Mouse (Mus musculus) A20 (cell line): Measurements from ENCODE around the gene Aqp6.

Source experiments
- DNase-seq: peaks from one replicate; pipeline ENCODE4 v3.0.0-alpha.2; 2011; ENCODE audit warnings: low read depth, low spot score

The Aqp6 gene

GRCm38 (mm10) chr15:99597596-99597995, 3.6 kb upstream of the Aqp6 start:
- DNase-seq = no peak

DNA sequence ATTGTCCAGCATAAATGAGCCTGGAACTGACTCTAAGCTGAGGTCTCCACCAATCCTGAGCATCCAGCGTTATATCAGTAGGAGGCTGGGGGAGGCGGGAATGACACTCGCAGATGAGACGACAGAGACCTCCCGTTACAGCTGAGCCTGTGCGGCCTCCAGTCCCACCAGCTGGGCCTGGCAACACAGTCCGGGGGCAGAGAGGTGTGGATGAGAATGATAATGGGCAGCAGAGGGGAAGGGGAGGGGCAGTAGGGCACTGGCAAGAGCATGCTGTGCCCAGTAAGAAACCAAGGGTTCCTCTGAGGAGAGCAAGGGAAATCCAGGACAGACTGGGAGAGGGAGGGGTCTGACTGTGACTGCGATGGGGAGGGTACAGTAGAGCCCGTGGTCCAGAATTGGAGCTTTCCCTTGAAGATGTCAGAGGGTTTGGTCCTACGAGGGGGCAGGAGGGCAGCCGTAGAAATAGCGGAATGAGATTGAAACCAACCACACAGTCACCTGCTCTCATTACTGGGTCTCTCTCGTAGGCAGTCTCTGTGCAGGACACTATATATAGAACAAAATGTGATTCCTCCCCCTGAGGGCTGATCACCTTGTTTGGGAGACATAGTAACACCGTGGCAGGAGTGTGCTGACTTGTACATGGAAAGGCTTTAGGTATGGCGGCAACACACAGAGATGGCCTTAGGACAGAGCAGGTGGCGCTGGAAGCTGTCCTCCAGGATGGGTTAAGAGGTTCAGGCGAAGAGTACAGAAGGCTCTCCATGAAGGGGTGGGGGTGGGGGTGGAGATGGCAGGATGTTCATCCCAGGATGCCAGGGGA, 1.7 kb upstream of the Aqp6 start:
- DNase-seq = no peak

DNA sequence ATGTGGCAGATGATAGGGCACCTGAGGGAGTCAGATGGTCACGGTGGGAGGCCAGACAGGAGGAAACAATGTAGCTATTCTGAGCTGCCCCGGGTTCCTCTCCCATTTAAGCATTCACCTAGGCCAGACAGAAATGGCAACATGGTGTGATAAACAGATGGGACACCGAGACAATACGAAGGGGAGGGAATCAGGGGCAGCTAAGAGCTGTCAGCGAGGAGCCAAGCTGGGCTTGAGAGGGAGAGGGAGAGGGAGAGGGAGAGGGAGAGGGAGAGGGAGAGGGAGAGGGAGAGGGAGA, 572 bp downstream of the Aqp6 start:
- DNase-seq = no peak

DNA sequence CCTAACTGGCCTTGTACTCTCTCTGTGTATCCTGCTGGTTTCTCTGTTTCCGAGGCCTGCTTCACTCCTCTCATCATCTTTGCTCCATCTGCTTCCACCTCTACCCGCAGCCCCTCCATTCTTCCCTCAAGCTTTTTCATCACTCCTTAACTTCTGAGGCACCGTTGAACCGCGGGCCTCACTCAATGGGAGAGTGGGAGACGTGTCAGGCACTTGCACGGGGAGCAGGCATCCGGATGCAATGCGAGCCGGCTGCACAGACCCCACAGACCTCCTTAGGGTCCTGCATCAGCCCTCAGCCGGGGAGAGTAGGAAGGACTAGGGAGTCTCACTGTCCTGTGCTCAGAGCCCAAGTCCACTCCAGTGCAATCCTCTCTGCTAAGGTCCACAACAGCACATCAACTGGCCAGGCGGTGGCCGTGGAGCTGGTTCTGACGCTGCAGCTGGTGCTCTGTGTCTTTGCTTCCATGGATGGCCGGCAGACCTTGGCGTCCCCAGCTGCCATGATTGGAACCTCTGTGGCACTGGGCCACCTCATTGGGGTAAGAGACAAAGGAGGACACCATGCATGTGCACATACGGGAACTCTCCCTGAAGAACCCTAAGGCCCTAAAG, 1.1 kb downstream of the Aqp6 start:
- no peak for DNase-seq

GRCm38 (mm10) chr15:99603216-99603615, 2.0 kb downstream of the Aqp6 start:
- DNase-seq = no peak

DNA sequence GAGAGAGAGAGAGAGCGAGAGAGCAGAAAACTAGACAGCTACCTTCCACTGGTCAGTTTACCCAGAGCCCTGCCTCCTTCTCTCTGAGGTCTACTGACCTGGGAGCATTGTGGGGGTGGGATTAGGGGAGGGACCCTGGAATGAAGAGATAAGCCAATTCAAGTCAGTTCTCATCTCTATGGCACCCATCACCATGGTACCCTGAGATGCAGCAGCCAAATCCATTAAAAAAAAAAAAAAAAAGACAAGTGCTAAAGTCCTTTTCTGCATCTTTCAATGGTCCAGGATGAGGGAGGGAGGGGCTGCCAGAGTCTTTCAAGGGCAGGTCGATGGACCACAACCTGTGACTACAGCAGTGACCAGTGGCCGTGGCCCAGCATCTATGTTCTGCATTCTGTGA, 4.4 kb downstream of the Aqp6 start:
- no peak for DNase-seq

DNA sequence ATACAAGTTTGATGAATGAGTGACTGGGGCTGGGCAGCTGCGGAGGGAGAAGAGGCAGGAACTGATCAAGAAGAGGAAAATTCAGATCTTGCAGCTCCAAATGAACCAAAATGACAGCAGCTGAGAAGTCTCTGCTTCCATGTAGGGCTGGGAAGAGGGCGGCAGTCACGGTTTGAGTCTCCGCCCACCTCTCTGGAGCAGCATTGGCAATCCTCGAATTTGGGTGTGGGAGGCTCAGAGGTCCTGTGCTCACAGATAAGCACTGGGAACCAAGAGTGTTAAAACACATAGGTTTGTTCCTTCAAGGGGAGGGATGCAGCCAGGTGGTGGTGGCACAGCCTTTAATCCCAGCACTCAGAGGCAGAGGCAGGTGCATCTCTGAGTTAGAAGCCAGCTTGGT, 5.3 kb downstream of the Aqp6 start:
- DNase-seq = no peak

- DNase-seq = no peak
Measured at GRCm38 (mm10) chr15:99607388-99608113, 6.4 kb downstream of the Aqp6 start.

- DNase-seq = no peak
Measured at GRCm38 (mm10) chr15:99608382-99609125, 7.4 kb downstream of the Aqp6 start.

GRCm38 (mm10) chr15:99611563-99611962, 10.4 kb downstream of the Aqp6 start:
- no peak for DNase-seq

DNA sequence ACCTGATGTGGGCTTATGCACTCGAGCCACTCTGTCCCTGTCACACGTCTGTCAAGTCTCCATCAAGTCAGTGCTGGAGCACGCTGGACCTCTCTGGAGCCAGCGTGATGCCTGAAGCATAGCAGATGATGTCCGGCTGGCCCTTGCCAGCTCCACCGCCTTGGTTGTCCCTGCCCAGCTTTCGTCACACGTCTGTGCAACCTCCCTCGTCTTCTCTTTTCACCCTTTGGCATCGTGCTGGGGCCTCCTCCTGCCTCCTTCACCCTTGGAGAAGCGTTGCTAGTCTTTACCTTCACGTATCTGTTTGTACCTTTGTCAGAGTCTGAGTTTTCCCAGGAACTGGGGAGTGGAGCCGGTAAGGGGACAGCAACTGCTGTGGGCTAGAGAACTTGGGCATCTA, 13.1 kb downstream of the Aqp6 start:
- no peak for DNase-seq

- no peak for DNase-seq
Measured at GRCm38 (mm10) chr15:99614753-99615152, 13.6 kb downstream of the Aqp6 start.

GRCm38 (mm10) chr15:99615246-99615645, 14.0 kb downstream of the Aqp6 start:
- no peak for DNase-seq

GRCm38 (mm10) chr15:99618595-99618994, 17.4 kb downstream of the Aqp6 start:
- DNase-seq = no peak

DNA sequence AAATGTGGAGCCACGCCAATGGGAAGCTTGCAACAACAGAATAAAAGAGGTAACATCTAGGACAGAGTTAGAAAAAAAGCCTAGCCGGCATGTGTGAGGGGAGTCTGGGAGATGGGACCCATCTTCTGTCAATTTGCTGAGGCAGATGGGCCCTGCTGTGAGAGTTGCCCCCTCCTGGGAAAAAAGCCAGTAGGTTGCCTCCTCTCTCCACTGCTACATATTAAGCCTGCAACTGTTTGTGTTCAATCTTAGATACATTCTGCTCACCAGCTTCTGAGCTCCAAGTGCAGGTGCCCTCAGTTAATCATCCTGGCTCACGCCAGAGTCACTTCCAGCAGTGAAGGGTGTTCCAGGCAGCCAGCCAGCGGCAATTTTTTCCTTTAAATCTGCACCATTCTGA, 18.6 kb downstream of the Aqp6 start:
- no peak for DNase-seq

- no peak for DNase-seq
Measured at GRCm38 (mm10) chr15:99622063-99622462, 20.9 kb downstream of the Aqp6 start.

GRCm38 (mm10) chr15:99631618-99632017, 30.4 kb downstream of the Aqp6 start:
- DNase-seq = peak; percentile 53

- no peak for DNase-seq
Measured at GRCm38 (mm10) chr15:99634702-99635101, 33.5 kb downstream of the Aqp6 start.

- no peak for DNase-seq
Measured at GRCm38 (mm10) chr15:99637405-99638123, 36.4 kb downstream of the Aqp6 start.

DNA sequence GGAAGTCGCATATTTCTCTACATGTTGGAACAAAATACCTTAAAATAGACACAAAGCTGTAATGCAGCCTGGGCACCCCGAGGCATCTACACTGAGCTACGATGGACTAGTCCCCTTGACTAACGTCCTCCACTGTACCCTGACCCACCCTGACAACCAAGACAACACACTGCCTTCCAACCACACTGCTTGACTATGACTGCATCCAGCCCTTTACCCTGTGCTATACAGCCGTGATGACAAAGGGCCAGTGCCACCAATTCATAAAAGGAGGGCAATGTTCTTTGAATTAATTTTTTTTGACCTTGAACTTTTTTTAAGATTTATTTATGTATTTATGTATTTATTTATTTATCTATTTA, 36.9 kb downstream of the Aqp6 start:
- no peak for DNase-seq

GRCm38 (mm10) chr15:99642622-99643021, 41.4 kb downstream of the Aqp6 start:
- DNase-seq = peak; percentile 89

GRCm38 (mm10) chr15:99643832-99644231, 42.6 kb downstream of the Aqp6 start:
- peak; percentile 48 for DNase-seq
